Mouse (Mus musculus) forebrain, postnatal 0 days (tissue): Measurements from ENCODE around the gene Srarp. TPM values are rescaled to one million over a fixed set of nuclear protein-coding genes. Genes with fewer than 3 reads are reported as not detected.

Source experiments
- ATAC-seq: fragments of 200-750 bp; cut with Nextera tagmentation; 2 replicates; pipeline ENCODE4 v1.8.0; 2017; ENCODE audit warnings: mild to moderate bottlenecking, moderate library complexity
- DNase-seq: peaks from one replicate; pipeline ENCODE4 v3.0.0-alpha.2; 2015
- H3K27ac ChIP-seq: fragments of 300-500 bp; sonication (generic); 2 replicates; pipeline ENCODE4 v1.5.1; 2014; ENCODE audit warnings: low read depth, mild to moderate bottlenecking, antibody characterized with exemption, low read length, moderate library complexity, mixed read lengths
- H3K27me3 ChIP-seq: fragments of 300-500 bp; sonication (generic); 2 replicates; pipeline ENCODE4 v1.6.1; 2014; ENCODE audit warnings: mild to moderate bottlenecking, low read length, mixed read lengths; ENCODE audit not compliant: insufficient read depth
- H3K36me3 ChIP-seq: fragments of 300-500 bp; sonication (generic); 2 replicates; pipeline ENCODE4 v1.6.1; 2014; ENCODE audit warnings: mild to moderate bottlenecking, moderate library complexity; ENCODE audit not compliant: insufficient read depth
- H3K4me1 ChIP-seq: fragments of 300-500 bp; sonication (generic); 2 replicates; pipeline ENCODE4 v1.6.1; 2014; ENCODE audit warnings: antibody characterized with exemption; ENCODE audit not compliant: insufficient read depth
- H3K4me2 ChIP-seq: fragments of 300-500 bp; sonication (generic); 2 replicates; pipeline ENCODE4 v1.6.1; 2014; ENCODE audit warnings: low read depth, mild to moderate bottlenecking, moderate library complexity
- H3K4me3 ChIP-seq: fragments of 300-500 bp; sonication (generic); 2 replicates; pipeline ENCODE4 v1.5.1; 2014; ENCODE audit warnings: low read depth, low read length, mixed read lengths
- H3K9ac ChIP-seq: fragments of 300-500 bp; sonication (generic); 2 replicates; pipeline ENCODE4 v1.6.1; 2014; ENCODE audit warnings: mild to moderate bottlenecking
- H3K9me3 ChIP-seq: fragments of 300-500 bp; sonication (generic); 2 replicates; pipeline ENCODE4 v1.6.1; 2016; ENCODE audit warnings: low read length
- CTCF ChIP-seq: sonication (generic); IDR thresholded peaks from 2 replicates; pipeline ENCODE4 v1.5.1; 2016; ENCODE audit warnings: antibody characterized with exemption, control low read depth, low read depth
- WGBS: fragments of 180-500 bp; shearing (Covaris S2); extraction: QIAGEN DNeasy Blood & Tissue Kit; methylation state at CpG from one replicate; pipeline ENCODE4 v1.1.7; 2014; 5-methylcytosine and 5-hydroxymethylcytosine counted together
- polyA plus RNA-seq: library from polyadenylated mRNA; unstranded; fragments of >200 nt; fragmentation: Nextera tagmentation; extraction: Ambion mirVana; gene quantifications from 2 replicates; pipeline ENCODE4 v1.2.1, GENCODE M21; 2015
- total RNA-seq: library from RNA; depleted of rRNA; stranded (reverse); fragments of >200 nt; gene quantifications from 2 replicates; pipeline ENCODE4 v1.2.3, GENCODE M21; 2014

The Srarp gene
- total and polyA plus RNA-seq, 2 experiments from 2014 or later: 0.63 to 4.6 TPM

DNA sequence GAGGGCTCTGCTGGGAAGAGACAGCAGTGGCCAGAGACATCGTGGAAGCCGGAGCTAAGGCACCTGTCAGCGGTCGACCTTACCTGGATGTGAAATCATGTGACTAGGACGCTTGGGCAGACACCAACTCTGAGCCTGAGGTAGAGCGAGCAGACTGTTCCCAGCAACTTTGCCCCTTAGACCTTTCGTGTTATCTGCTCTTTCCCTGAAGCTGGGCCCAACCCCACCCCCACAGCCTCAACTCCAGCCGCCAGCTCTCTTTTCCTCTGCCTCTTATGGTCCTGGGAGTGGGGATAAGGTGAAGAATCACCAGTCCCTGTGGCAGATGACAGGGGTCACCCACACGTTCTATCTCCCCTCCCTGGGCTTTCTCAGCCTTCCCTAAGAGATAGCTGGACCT lies 15.0 kb downstream of the Srarp start:
- Histone ChIP-seq H3K9ac (no peak overlapping the region), H3K4me3 (no peak overlapping the region), H3K4me2 (no peak overlapping the region), H3K27ac (no peak overlapping the region), H3K4me1 (no peaks in the 10 kb centered on the region), H3K9me3 (no peaks in the 10 kb centered on the region), H3K27me3 (no peaks in the 10 kb centered on the region), H3K36me3 (no peaks in the 10 kb centered on the region)
- no peak for TF ChIP-seq CTCF
- DNase-seq (no peak), ATAC-seq (no peak)
- WGBS: 61% methylated on average over 9 of the region's 9 CpGs

GRCm38 (mm10) chr4:141420192-141420829 lies 15.6 kb downstream of the Srarp start, which contains the start of gene Hspb7:
Hspb7 (plus strand) TSS chr4:141420779.
- H3K27me3 ChIP-seq: no peaks in the 10 kb centered on the region
- no peak within 1 kb of the TSS for H3K4me2 ChIP-seq
- H3K4me3 ChIP-seq: no peak within 1 kb of the TSS
- H3K9me3 ChIP-seq: no peaks in the 10 kb centered on the region
- WGBS: 61% methylated on average over 9 of the region's 9 CpGs
- no peak for TF ChIP-seq CTCF
- ATAC-seq (no peak), DNase-seq (no peak)
- H3K4me1 ChIP-seq: no peaks in the 10 kb centered on the region
- no peaks in the 10 kb centered on the region for H3K36me3 ChIP-seq
- no peak within 1 kb of the TSS for H3K9ac ChIP-seq
- H3K27ac ChIP-seq: no peak within 1 kb of the TSS

- Histone ChIP-seq H3K4me3 (no peak overlapping the region), H3K27ac (no peak overlapping the region), H3K9ac (no peak overlapping the region), H3K4me1 (no peaks in the 10 kb centered on the region), H3K27me3 (no peaks in the 10 kb centered on the region), H3K4me2 (no peak overlapping the region), H3K36me3 (no peaks in the 10 kb centered on the region), H3K9me3 (no peaks in the 10 kb centered on the region)
- DNase-seq: no peak
- 74% methylated on average over 27 of the region's 27 CpGs for WGBS
- ATAC-seq: no peak
- no peak for TF ChIP-seq CTCF
Observed at GRCm38 (mm10) chr4:141419398-141420191, 16.3 kb downstream of the Srarp start.

- Histone ChIP-seq H3K4me3 (no peak within 1 kb of the TSS), H3K36me3 (no peaks in the 10 kb centered on the region), H3K4me2 (no peak within 1 kb of the TSS), H3K9ac (no peak within 1 kb of the TSS), H3K27me3 (no peaks in the 10 kb centered on the region), H3K27ac (no peak within 1 kb of the TSS), H3K4me1 (no peaks in the 10 kb centered on the region), H3K9me3 (no peaks in the 10 kb centered on the region)
- DNase-seq (no peak), ATAC-seq (no peak)
- 63% methylated on average over 7 of the region's 7 CpGs for WGBS
- TF ChIP-seq CTCF: no peak
Observed at GRCm38 (mm10) chr4:141415924-141416323, 20.0 kb downstream of the Srarp start, which contains the start of gene Clcnkb. Clcnkb (minus strand) TSS chr4:141416014.

- Histone ChIP-seq H3K4me2 (no peak overlapping the region), H3K36me3 (no peaks in the 10 kb centered on the region), H3K9me3 (no peaks in the 10 kb centered on the region), H3K4me1 (no peaks in the 10 kb centered on the region), H3K9ac (no peak overlapping the region), H3K4me3 (no peak overlapping the region), H3K27me3 (no peaks in the 10 kb centered on the region), H3K27ac (no peak overlapping the region)
- ATAC-seq: no peak
- WGBS: 18% methylated on average over 22 of the region's 22 CpGs
- no peak; the same call in 1 of the 2 replicates for TF ChIP-seq CTCF
- no peak for DNase-seq
Observed at GRCm38 (mm10) chr4:141411430-141411992, 24.4 kb downstream of the Srarp start.

- Histone ChIP-seq H3K36me3 (no peaks in the 10 kb centered on the region), H3K27me3 (no peaks in the 10 kb centered on the region; the same call in 1 of the 2 replicates), H3K4me3 (no peak overlapping the region), H3K4me2 (no peak overlapping the region), H3K9me3 (no peaks in the 10 kb centered on the region), H3K9ac (no peak overlapping the region), H3K4me1 (no peaks in the 10 kb centered on the region), H3K27ac (no peak overlapping the region)
- ATAC-seq (no peak), DNase-seq (no peak)
- WGBS: 98% methylated on average over 3 of the region's 3 CpGs
- no peak for TF ChIP-seq CTCF
Observed at GRCm38 (mm10) chr4:141408577-141408976, 27.3 kb downstream of the Srarp start.
